In genomic region chr14:102216581-102217368, GRCm38 (mm10) we compare ENCODE assay signal across 8 mouse cellular contexts.
DNase-seq lines count a peak whose midpoint lies in the region; ATAC-seq lines count a peak whose summit lies in the region.

No protein-coding gene starts in this region.

- H3K9me3 ChIP-seq in forebrain, embryonic 11.5 days (ENCODE audit: control insufficient read depth, low read length): no peaks in the 10 kb centered on the region
- H3K9me3 ChIP-seq in forebrain, embryonic 10.5 days: no peaks in the 10 kb centered on the region
- H3K9me3 ChIP-seq in forebrain, embryonic 15.5 days: no peaks in the 10 kb centered on the region
- H3K9me3 ChIP-seq in neural tube, embryonic 12.5 days: no peaks in the 10 kb centered on the region

- WGBS in forebrain, embryonic 11.5 days: 63% methylated on average over 7 of the region's 7 CpGs
- WGBS in forebrain, embryonic 10.5 days: 74% methylated on average over 7 of the region's 7 CpGs
- 27% methylated on average over 7 of the region's 7 CpGs for WGBS in forebrain, embryonic 15.5 days
- 55% methylated on average over 7 of the region's 7 CpGs for WGBS in neural tube, embryonic 12.5 days

- H3K4me3 ChIP-seq in forebrain, embryonic 11.5 days (ENCODE audit: low read depth, low read length): no peak overlapping the region
- no peak overlapping the region for H3K4me3 ChIP-seq in forebrain, embryonic 10.5 days
- no peak overlapping the region for H3K4me3 ChIP-seq in forebrain, embryonic 15.5 days
- no peak overlapping the region for H3K4me3 ChIP-seq in neural tube, embryonic 12.5 days

- H3K9ac ChIP-seq in forebrain, embryonic 11.5 days (ENCODE audit: low read length): no peak overlapping the region
- no peak overlapping the region for H3K9ac ChIP-seq in forebrain, embryonic 15.5 days (replicated peaks)
- no peak overlapping the region for H3K9ac ChIP-seq in neural tube, embryonic 12.5 days

- H3K27me3 ChIP-seq in forebrain, embryonic 11.5 days (ENCODE audit: control insufficient read depth, insufficient read depth, low read length): no peaks in the 10 kb centered on the region
- H3K27me3 ChIP-seq in forebrain, embryonic 10.5 days (ENCODE audit: poor library complexity, severe bottlenecking): no peaks in the 10 kb centered on the region
- H3K27me3 ChIP-seq in forebrain, embryonic 15.5 days: no peaks in the 10 kb centered on the region
- no peaks in the 10 kb centered on the region for H3K27me3 ChIP-seq in neural tube, embryonic 12.5 days (replicated peaks)

- ATAC-seq in forebrain, embryonic 11.5 days (replicated peaks; ENCODE audit: low FRiP score): peak; percentile 68; the same call in 1 of the 2 replicates
- peak; percentile 96 for ATAC-seq in forebrain, embryonic 15.5 days (replicated peaks)
- peak; percentile 85 for ATAC-seq in neural tube, embryonic 12.5 days (ENCODE audit: low FRiP score, low read depth)
- no peak for ATAC-seq in megakaryocyte-erythroid progenitor cell, adult 5-6 weeks (replicated peaks; ENCODE audit: low FRiP score, low TSS enrichment, poor library complexity, severe bottlenecking)

- no peak overlapping the region for H3K27ac ChIP-seq in forebrain, embryonic 11.5 days (ENCODE audit: low read depth, low read length)
- no peak overlapping the region for H3K27ac ChIP-seq in forebrain, embryonic 10.5 days
- peak overlapping the region; percentile 59 for H3K27ac ChIP-seq in forebrain, embryonic 15.5 days (replicated peaks)
- H3K27ac ChIP-seq in neural tube, embryonic 12.5 days: no peak overlapping the region

- H3K36me3 ChIP-seq in forebrain, embryonic 11.5 days (ENCODE audit: control insufficient read depth, insufficient read depth, low read length): no peaks in the 10 kb centered on the region
- H3K36me3 ChIP-seq in forebrain, embryonic 10.5 days (replicated peaks): no peaks in the 10 kb centered on the region
- H3K36me3 ChIP-seq in forebrain, embryonic 15.5 days: no peaks in the 10 kb centered on the region
- H3K36me3 ChIP-seq in neural tube, embryonic 12.5 days: no peaks in the 10 kb centered on the region

- no peak overlapping the region for H3K4me2 ChIP-seq in forebrain, embryonic 11.5 days (ENCODE audit: low read depth, low read length, severe bottlenecking)
- H3K4me2 ChIP-seq in forebrain, embryonic 15.5 days (replicated peaks): no peak overlapping the region
- no peak overlapping the region for H3K4me2 ChIP-seq in neural tube, embryonic 12.5 days (replicated peaks)

- no peak for DNase-seq in forebrain, embryonic 11.5 days (ENCODE audit: low spot score)
- no peak for DNase-seq in forebrain, embryonic 10.5 days (ENCODE audit: extremely low spot score, low spot score)
- peak; percentile 45 to 54 for DNase-seq in kidney, postnatal 4 days
- no peak for DNase-seq in cerebellum, adult 8-10 months
- no peak for DNase-seq in spleen, postnatal 4 days (ENCODE audit: low spot score in 2 of 2)

- no peaks in the 10 kb centered on the region for H3K4me1 ChIP-seq in forebrain, embryonic 11.5 days (replicated peaks; ENCODE audit: control insufficient read depth, insufficient read depth, low read length)
- peaks cover 6% of the 10 kb centered on the region; the same call in 1 of the 2 replicates for H3K4me1 ChIP-seq in forebrain, embryonic 10.5 days
- peaks cover 16% of the 10 kb centered on the region for H3K4me1 ChIP-seq in forebrain, embryonic 15.5 days
- H3K4me1 ChIP-seq in neural tube, embryonic 12.5 days: peaks cover 2% of the 10 kb centered on the region; the same call in 1 of the 2 replicates

Comparison
In these comparisons a context has a peak if more than half of its experiments do, and no peak if none do; other contexts are left out.
1. DNase-seq: peak in kidney, postnatal 4 days (2 of 2); none in forebrain, embryonic 11.5 days (single experiment), forebrain, embryonic 10.5 days (single experiment), cerebellum, adult 8-10 months (single experiment) and spleen, postnatal 4 days (0 of 2).